Comparison of ENCODE assay signal across 15 mouse cellular contexts in genomic region chr1:38441800-38442199, GRCm38 (mm10).
DNase-seq lines count a peak whose midpoint lies in the region; ATAC-seq and TF ChIP-seq lines count a peak whose summit lies in the region.
"Had no signal": no experiment of that assay in that cellular context is flagged by ENCODE, and none has a peak within 500 bp of the region (broad histone marks: within the 10 kb centered on the region; RNA-seq: fewer than 3 reads in every experiment).

No protein-coding gene starts in this region.

- peak overlapping the region; percentile 30; the same call in 1 of the 2 replicates for H3K27ac ChIP-seq in kidney, embryonic 16.5 days (ENCODE audit: low read length)
- H3K27ac ChIP-seq in MEL (ENCODE audit: control insufficient read depth, low read depth, low read length), result peak overlapping the region; percentile 29; the same call in 1 of the 2 replicates
- peak overlapping the region; percentile 83 for H3K27ac ChIP-seq in hindbrain, embryonic 13.5 days
- H3K27ac ChIP-seq: intestine, embryonic 15.5 days; limb, embryonic 15.5 days had no signal

- TF ChIP-seq RAD21 in MEL (IDR thresholded peaks at IDR 0.05; ENCODE audit: low read depth, low read length), result no peak; the same call in 1 of the 2 replicates

- TF ChIP-seq POLR2A in MEL (IDR thresholded peaks at IDR 0.05; ENCODE audit: control insufficient read depth in 1 of 2, insufficient read depth in 1 of 2, low read depth in 1 of 2, low read length in 2 of 2, poor library complexity in 1 of 2), result no peak

- ATAC-seq in kidney, embryonic 16.5 days (ENCODE audit: low FRiP score, low TSS enrichment), result no peak
- no peak for ATAC-seq in hindbrain, embryonic 13.5 days (ENCODE audit: low FRiP score)
- ATAC-seq: intestine, embryonic 15.5 days had no signal

- H3K79me2 ChIP-seq in MEL (ENCODE audit: control insufficient read depth, insufficient read depth, low read length, poor library complexity), result no peaks in the 10 kb centered on the region

- H3K4me1 ChIP-seq in kidney, embryonic 16.5 days (ENCODE audit: insufficient read depth, low read length), result peaks cover 55% of the 10 kb centered on the region
- H3K4me1 ChIP-seq in MEL (ENCODE audit: control insufficient read depth in 1 of 2, insufficient read depth in 2 of 2, low read length in 2 of 2), result peaks cover 11 to 37% of the 10 kb centered on the region in 2 experiments
- peaks cover 81% of the 10 kb centered on the region for H3K4me1 ChIP-seq in hindbrain, embryonic 13.5 days (replicated peaks)

- no peaks in the 10 kb centered on the region for H3K9me3 ChIP-seq in kidney, embryonic 16.5 days (ENCODE audit: low read length)
- H3K9me3 ChIP-seq in MEL (replicated peaks; ENCODE audit: insufficient read depth, low read length), result no peaks in the 10 kb centered on the region
- H3K9me3 ChIP-seq in hindbrain, embryonic 13.5 days, result no peaks in the 10 kb centered on the region
- H3K9me3 ChIP-seq: intestine, embryonic 15.5 days; limb, embryonic 15.5 days had no signal

- no peak overlapping the region for H3K4me3 ChIP-seq in kidney, embryonic 16.5 days (ENCODE audit: low read length)
- H3K4me3 ChIP-seq in MEL (ENCODE audit: control insufficient read depth in 1 of 2, insufficient read depth in 1 of 2, low read depth in 2 of 2, low read length in 2 of 2), result no peak overlapping the region
- H3K4me3 ChIP-seq in hindbrain, embryonic 13.5 days, result no peak overlapping the region
- H3K4me3 ChIP-seq: intestine, embryonic 15.5 days; limb, embryonic 15.5 days had no signal

- peak; percentile 1 for DNase-seq in heart, adult 11 months
- no peak for DNase-seq in heart, adult 9 months (ENCODE audit: low spot score in 2 of 2)
- DNase-seq in kidney, adult 18-20 months, result no peak
- peak; percentile 66 for DNase-seq in MEL (ENCODE audit: low read depth, low spot score)
- DNase-seq in spleen, adult 18-20 months, result no peak
- DNase-seq in cerebellum, postnatal 4 days (ENCODE audit: low spot score in 2 of 2), result no peak
- DNase-seq: cerebellum, adult 2 months; gastrocnemius, postnatal 25 days; kidney, postnatal 36 days; lung, postnatal 10 days; thymus, adult 18-20 months had no signal

- H3K27me3 ChIP-seq in kidney, embryonic 16.5 days (ENCODE audit: insufficient read depth, low read length), result no peaks in the 10 kb centered on the region
- H3K27me3 ChIP-seq in MEL (ENCODE audit: control insufficient read depth in 1 of 2, insufficient read depth in 2 of 2, low read length in 2 of 2), result no peaks in the 10 kb centered on the region
- no peaks in the 10 kb centered on the region for H3K27me3 ChIP-seq in hindbrain, embryonic 13.5 days
- H3K27me3 ChIP-seq: intestine, embryonic 15.5 days; limb, embryonic 15.5 days had no signal

- H3K9ac ChIP-seq in kidney, embryonic 16.5 days (replicated peaks; ENCODE audit: low read length), result no peak overlapping the region
- no peak overlapping the region; the same call in 1 of the 2 replicates for H3K9ac ChIP-seq in MEL (ENCODE audit: control insufficient read depth, low read depth, low read length, poor library complexity, severe bottlenecking)
- no peak overlapping the region for H3K9ac ChIP-seq in hindbrain, embryonic 13.5 days
- H3K9ac ChIP-seq: intestine, embryonic 15.5 days; limb, embryonic 15.5 days had no signal

- no peak overlapping the region for H3K4me2 ChIP-seq in kidney, embryonic 16.5 days (replicated peaks; ENCODE audit: low read depth, low read length)
- no peak overlapping the region for H3K4me2 ChIP-seq in hindbrain, embryonic 13.5 days
- H3K4me2 ChIP-seq: intestine, embryonic 15.5 days; limb, embryonic 15.5 days had no signal

- no peak for TF ChIP-seq CTCF in MEL (IDR thresholded peaks at IDR 0.05 in 2 of 3, conservative IDR thresholded peaks at IDR 0.05 in 1 of 3; ENCODE audit: control insufficient read depth in 1 of 3, insufficient read depth in 1 of 3, low read depth in 2 of 3, low read length in 3 of 3, poor library complexity in 1 of 3, severe bottlenecking in 1 of 3)

- WGBS in kidney, embryonic 16.5 days, result 57% methylated on average over 2 of the region's 2 CpGs
- 48% methylated on average over 2 of the region's 2 CpGs for WGBS in hindbrain, embryonic 13.5 days

- no peaks in the 10 kb centered on the region for H3K36me3 ChIP-seq in kidney, embryonic 16.5 days (ENCODE audit: insufficient read depth, low read length)
- H3K36me3 ChIP-seq in MEL (ENCODE audit: control insufficient read depth in 1 of 2, insufficient read depth in 2 of 2, low read length in 2 of 2), result peaks cover 0 to 38% of the 10 kb centered on the region in 2 experiments
- H3K36me3 ChIP-seq in hindbrain, embryonic 13.5 days, result no peaks in the 10 kb centered on the region
- H3K36me3 ChIP-seq: intestine, embryonic 15.5 days; limb, embryonic 15.5 days had no signal

- TF ChIP-seq EP300 in MEL (IDR thresholded peaks at IDR 0.05; ENCODE audit: low read depth in 1 of 2, low read length in 2 of 2), result peak; percentile 52; a peak in 3 of 4 replicates

TF ChIP-seq in MEL, 35 proteins besides CTCF, POLR2A, EP300 and RAD21:
- TF ChIP-seq SIN3A (IDR thresholded peaks at IDR 0.05; ENCODE audit: low read length) (peak; percentile 24; the same call in 1 of the 2 replicates), TAL1 (IDR thresholded peaks at IDR 0.05; ENCODE audit: low read length) (peak; percentile 50; the same call in 1 of the 2 replicates), TCF12 (IDR thresholded peaks at IDR 0.05; ENCODE audit: low read depth, low read length) (0 out of 2 replicates have a peak, but pooled peaks have one; percentile 20), HCFC1 (IDR thresholded peaks at IDR 0.05; ENCODE audit: low read depth, low read length) (0 out of 2 replicates have a peak, but pooled peaks have one; percentile 23), GATA1 (IDR thresholded peaks at IDR 0.05; ENCODE audit: low read depth, low read length) (0 out of 2 replicates have a peak, but pooled peaks have one; percentile 21), JUND (IDR thresholded peaks at IDR 0.05; ENCODE audit: low read depth, low read length) (no peak), RCOR1 (IDR thresholded peaks at IDR 0.05; ENCODE audit: low read depth, low read length) (peak; percentile 51), USF1 (IDR thresholded peaks at IDR 0.05; ENCODE audit: low read depth, low read length) (no peak)

Comparison
In these comparisons a context has a peak if more than half of its experiments do, and no peak if none do; other contexts are left out.
1. DNase-seq: peak in heart, adult 11 months (single experiment) and MEL (single experiment); none in heart, adult 9 months (0 of 2), kidney, adult 18-20 months (single experiment), spleen, adult 18-20 months (0 of 2) and cerebellum, postnatal 4 days (0 of 2).
2. H3K27ac ChIP-seq: peak in every context shown above with its lines; median percentile 83 in hindbrain, embryonic 13.5 days; 30 in kidney, embryonic 16.5 days; 29 in MEL.